Mouse (Mus musculus) neural tube, embryonic 11.5 days (tissue): Measurements from ENCODE around the gene Znrf3. TPM values are rescaled to one million over a fixed set of nuclear protein-coding genes. Genes with fewer than 3 reads are reported as not detected.

Experiments used
- ATAC-seq: fragments of 200-750 bp; cut with Nextera tagmentation; 2 replicates; pipeline ENCODE4 v1.8.0; 2017; ENCODE audit warnings: moderate number of reproducible peaks, mild to moderate bottlenecking, moderate TSS enrichment, moderate library complexity; ENCODE audit not compliant: insufficient read depth, low FRiP score, low TSS enrichment
- DNase-seq: peaks from one replicate; pipeline ENCODE4 v3.0.0-alpha.2; 2015; ENCODE audit warnings: low spot score
- H3K27ac ChIP-seq: fragments of 300-500 bp; sonication (generic); 2 replicates; pipeline ENCODE4 v1.5.1; 2014; ENCODE audit warnings: low read depth, mild to moderate bottlenecking, low read length
- H3K27me3 ChIP-seq: fragments of 300-500 bp; sonication (generic); 2 replicates; pipeline ENCODE4 v1.6.1; 2014; ENCODE audit warnings: mild to moderate bottlenecking, low read length, mixed read lengths; ENCODE audit not compliant: control insufficient read depth, insufficient read depth
- H3K36me3 ChIP-seq: fragments of 300-500 bp; sonication (generic); 2 replicates; pipeline ENCODE4 v1.6.1; 2014; ENCODE audit warnings: mild to moderate bottlenecking, low read length, moderate library complexity, mixed read lengths; ENCODE audit not compliant: control insufficient read depth, insufficient read depth
- H3K4me1 ChIP-seq: fragments of 300-500 bp; sonication (generic); 2 replicates; pipeline ENCODE4 v1.6.1; 2014; ENCODE audit warnings: low read length, mixed read lengths; ENCODE audit not compliant: control insufficient read depth, insufficient read depth
- H3K4me2 ChIP-seq: fragments of 300-500 bp; sonication (generic); 2 replicates; pipeline ENCODE4 v1.6.1; 2014; ENCODE audit warnings: low read depth, mild to moderate bottlenecking, moderate library complexity
- H3K4me3 ChIP-seq: fragments of 300-500 bp; sonication (generic); 2 replicates; pipeline ENCODE4 v1.5.1; 2014; ENCODE audit warnings: low read depth, low read length
- H3K9ac ChIP-seq: fragments of 300-500 bp; sonication (generic); 2 replicates; pipeline ENCODE4 v1.6.1; 2014; ENCODE audit warnings: mild to moderate bottlenecking, low read length
- H3K9me3 ChIP-seq: fragments of 300-500 bp; sonication (generic); 2 replicates; pipeline ENCODE4 v1.6.1; 2016; ENCODE audit warnings: low read length; ENCODE audit not compliant: control insufficient read depth
- WGBS: fragments of 180-500 bp; shearing (Covaris S2); extraction: QIAGEN DNeasy Blood & Tissue Kit; methylation state at CpG from one replicate; pipeline ENCODE4 v1.1.7; 2014; 5-methylcytosine and 5-hydroxymethylcytosine counted together
- polyA plus RNA-seq: library from polyadenylated mRNA; unstranded; fragments of >200 nt; fragmentation: Nextera tagmentation; extraction: Ambion mirVana; gene quantifications from 2 replicates; pipeline ENCODE4 v1.2.1, GENCODE M21; 2014

Znrf3 gene
- polyA plus RNA-seq, 1 experiment from 2014 or later, result 9.4 TPM

GRCm38 (mm10) chr11:5430863-5431262 lies 13.8 kb downstream of the Znrf3 start:
- Histone ChIP-seq H3K27ac (no peak overlapping the region), H3K9ac (no peak overlapping the region), H3K4me1 (no peaks in the 10 kb centered on the region), H3K9me3 (no peaks in the 10 kb centered on the region), H3K4me2 (no peak overlapping the region), H3K27me3 (no peaks in the 10 kb centered on the region), H3K36me3 (no peaks in the 10 kb centered on the region), H3K4me3 (no peak overlapping the region)
- no peak for DNase-seq
- 70% methylated on average over 1 of the region's 1 CpGs for WGBS
- ATAC-seq, result no peak

- 89% methylated on average over 4 of the region's 4 CpGs for WGBS
- Histone ChIP-seq H3K9me3 (no peaks in the 10 kb centered on the region), H3K27me3 (no peaks in the 10 kb centered on the region), H3K4me3 (no peak overlapping the region), H3K4me1 (no peaks in the 10 kb centered on the region), H3K36me3 (no peaks in the 10 kb centered on the region), H3K9ac (no peak overlapping the region), H3K4me2 (no peak overlapping the region), H3K27ac (no peak overlapping the region)
- DNase-seq (no peak), ATAC-seq (no peak)
These were observed 15.1 kb downstream of the Znrf3 start for GRCm38 (mm10) chr11:5429396-5430190.

- WGBS, result 79% methylated on average over 3 of the region's 3 CpGs
- no peak overlapping the region for H3K4me2 ChIP-seq
- no peak overlapping the region for H3K4me3 ChIP-seq
- H3K9ac ChIP-seq, result no peak overlapping the region
- H3K4me1 ChIP-seq, result no peaks in the 10 kb centered on the region
- no peak for ATAC-seq
- H3K27ac ChIP-seq, result no peak overlapping the region
- no peaks in the 10 kb centered on the region for H3K9me3 ChIP-seq
- no peaks in the 10 kb centered on the region for H3K36me3 ChIP-seq
- no peak for DNase-seq
- H3K27me3 ChIP-seq, result no peaks in the 10 kb centered on the region
These were observed 17.4 kb downstream of the Znrf3 start for GRCm38 (mm10) chr11:5427251-5427650.

- H3K4me1 ChIP-seq, result peaks cover 2% of the 10 kb centered on the region; the same call in 1 of the 2 replicates
- ATAC-seq, result no peak
- H3K27ac ChIP-seq, result no peak overlapping the region
- H3K4me2 ChIP-seq, result no peak overlapping the region
- no peaks in the 10 kb centered on the region for H3K36me3 ChIP-seq
- H3K9ac ChIP-seq, result no peak overlapping the region
- WGBS, result 90% methylated on average over 2 of the region's 2 CpGs
- no peaks in the 10 kb centered on the region for H3K27me3 ChIP-seq
- no peaks in the 10 kb centered on the region for H3K9me3 ChIP-seq
- H3K4me3 ChIP-seq, result no peak overlapping the region
- DNase-seq, result no peak
These were observed 18.3 kb downstream of the Znrf3 start for GRCm38 (mm10) chr11:5426317-5426716.

- Histone ChIP-seq H3K9me3 (no peaks in the 10 kb centered on the region), H3K9ac (no peak overlapping the region), H3K4me2 (no peak overlapping the region), H3K4me1 (peaks cover 2% of the 10 kb centered on the region; the same call in 1 of the 2 replicates), H3K4me3 (no peak overlapping the region), H3K27ac (no peak overlapping the region), H3K27me3 (no peaks in the 10 kb centered on the region), H3K36me3 (no peaks in the 10 kb centered on the region)
- DNase-seq (no peak), ATAC-seq (no peak)
- WGBS, result 65% methylated on average over 2 of the region's 2 CpGs
These were observed 19.5 kb downstream of the Znrf3 start for GRCm38 (mm10) chr11:5425106-5425505.

GRCm38 (mm10) chr11:5424185-5424584 lies 20.5 kb downstream of the Znrf3 start:
- Histone ChIP-seq H3K4me1 (peaks cover 2% of the 10 kb centered on the region; the same call in 1 of the 2 replicates), H3K4me2 (no peak overlapping the region), H3K9me3 (no peaks in the 10 kb centered on the region), H3K27me3 (no peaks in the 10 kb centered on the region), H3K36me3 (no peaks in the 10 kb centered on the region), H3K27ac (no peak overlapping the region), H3K9ac (no peak overlapping the region), H3K4me3 (no peak overlapping the region)
- ATAC-seq, result no peak
- no peak for DNase-seq
- WGBS, result 87% methylated on average over 4 of the region's 4 CpGs

- no peaks in the 10 kb centered on the region for H3K36me3 ChIP-seq
- H3K27ac ChIP-seq, result no peak overlapping the region
- no peak for ATAC-seq
- DNase-seq, result no peak
- H3K9me3 ChIP-seq, result no peaks in the 10 kb centered on the region
- no peaks in the 10 kb centered on the region for H3K27me3 ChIP-seq
- H3K4me3 ChIP-seq, result no peak overlapping the region
- peaks cover 2% of the 10 kb centered on the region; the same call in 1 of the 2 replicates for H3K4me1 ChIP-seq
- H3K4me2 ChIP-seq, result no peak overlapping the region
- no peak overlapping the region for H3K9ac ChIP-seq
These were observed 21.6 kb downstream of the Znrf3 start for GRCm38 (mm10) chr11:5423000-5423399.

- Histone ChIP-seq H3K4me3 (no peak overlapping the region), H3K4me1 (peaks cover 2% of the 10 kb centered on the region; the same call in 1 of the 2 replicates), H3K36me3 (no peaks in the 10 kb centered on the region), H3K27ac (no peak overlapping the region), H3K9me3 (no peaks in the 10 kb centered on the region), H3K27me3 (no peaks in the 10 kb centered on the region), H3K4me2 (no peak overlapping the region), H3K9ac (no peak overlapping the region)
- ATAC-seq, result no peak
- WGBS, result 56% methylated on average over 1 of the region's 1 CpGs
- no peak for DNase-seq
These were observed 22.4 kb downstream of the Znrf3 start for GRCm38 (mm10) chr11:5422252-5422636.
